Mouse (Mus musculus) bone marrow macrophage, adult 2 months (primary cell): ENCODE results near the gene Capg.

Experiments
- CTCF ChIP-seq: IDR thresholded peaks from 2 replicates; pipeline ENCODE4 v1.5.1; 2012; ENCODE audit warnings: low read depth, mild to moderate bottlenecking, low read length, moderate library complexity
- POLR2A ChIP-seq: IDR thresholded peaks from 2 replicates; pipeline ENCODE4 v1.6.1; 2012; ENCODE audit warnings: mild to moderate bottlenecking, low read depth, low read length, borderline replicate concordance

DNA sequence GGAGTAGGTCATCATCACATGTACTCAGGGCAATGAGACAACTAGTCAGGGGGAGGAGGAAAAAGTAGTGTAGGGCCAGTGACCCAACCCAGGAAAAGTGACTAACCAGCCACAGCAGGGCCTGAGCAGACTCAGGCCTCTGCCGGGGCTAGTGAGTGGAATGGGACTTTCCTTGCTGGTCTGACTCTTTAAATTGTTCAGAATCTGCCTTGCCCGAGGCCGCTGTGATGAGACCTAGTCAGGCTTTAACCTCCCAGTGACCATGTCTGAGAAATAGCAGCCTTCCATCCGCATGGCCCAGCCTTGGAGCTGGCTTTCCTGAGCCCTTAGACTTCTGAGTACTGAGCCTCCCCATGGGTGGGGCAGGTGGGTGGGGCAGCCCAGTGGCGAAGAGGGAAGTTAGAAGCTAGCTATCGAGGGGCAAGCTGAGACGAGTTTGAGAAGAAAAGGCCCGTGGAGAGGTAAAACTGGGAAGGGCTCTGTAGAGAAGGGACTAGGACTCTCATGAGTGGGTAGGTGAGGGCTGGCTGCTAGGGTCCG is 4.9 kb downstream of the Capg start:
- TF ChIP-seq CTCF: no peak
- no peak; the same call in 1 of the 2 replicates for TF ChIP-seq POLR2A
